Mouse (Mus musculus) cortical plate, adult 2 months (tissue): ENCODE results near the gene Diras2.

Experiments
- CTCF ChIP-seq: fragments of 200-500 bp; IDR thresholded peaks from 2 replicates; pipeline ENCODE4 v1.5.1; 2011; ENCODE audit warnings: mild to moderate bottlenecking, control low read depth, low read length; ENCODE audit not compliant: insufficient read depth; ENCODE audit errors: extremely low read depth
- POLR2A ChIP-seq: fragments of 200-500 bp; IDR thresholded peaks from 2 replicates; pipeline ENCODE4 v1.6.1; 2011; ENCODE audit warnings: mild to moderate bottlenecking, low read length, control low read depth; ENCODE audit not compliant: insufficient read depth; ENCODE audit errors: extremely low read depth

GRCm38 (mm10) chr13:52571591-52572384 is 40.7 kb upstream of the Diras2 start:
- no peak for TF ChIP-seq CTCF
- no peak for TF ChIP-seq POLR2A
